Mouse (Mus musculus): ENCODE measurements around the gene Gna12.

The Gna12 gene

GRCm38 (mm10) chr5:140795176-140795575, 35.1 kb downstream of the Gna12 start:
- DNase-seq (ENCODE audit: low spot score), result no peak

GRCm38 (mm10) chr5:140794753-140795152, 35.5 kb downstream of the Gna12 start:
- DNase-seq (ENCODE audit: low spot score), result no peak

GRCm38 (mm10) chr5:140792233-140792632, 38.0 kb downstream of the Gna12 start:
- DNase-seq (ENCODE audit: low spot score), result no peak

- peak; percentile 32 for DNase-seq (ENCODE audit: low spot score)
Measured at GRCm38 (mm10) chr5:140790937-140791877, 39.0 kb downstream of the Gna12 start.

GRCm38 (mm10) chr5:140790392-140790791, 39.8 kb downstream of the Gna12 start:
- no peak for DNase-seq (ENCODE audit: low spot score)

- no peak for DNase-seq (ENCODE audit: low spot score)
Measured at GRCm38 (mm10) chr5:140789561-140789960, 40.7 kb downstream of the Gna12 start.

- DNase-seq (ENCODE audit: low spot score), result no peak
Measured at GRCm38 (mm10) chr5:140785240-140785872, 44.9 kb downstream of the Gna12 start.

GRCm38 (mm10) chr5:140784288-140784687, 45.9 kb downstream of the Gna12 start:
- no peak for DNase-seq (ENCODE audit: low spot score)

GRCm38 (mm10) chr5:140783577-140783976, 46.7 kb downstream of the Gna12 start:
- DNase-seq (ENCODE audit: low spot score), result no peak

- no peak for DNase-seq (ENCODE audit: low spot score)
Measured at GRCm38 (mm10) chr5:140781886-140782572, 48.2 kb downstream of the Gna12 start.

- no peak for DNase-seq (ENCODE audit: low spot score)
Measured at GRCm38 (mm10) chr5:140781122-140781521, 49.1 kb downstream of the Gna12 start.

GRCm38 (mm10) chr5:140776968-140777367, 53.3 kb downstream of the Gna12 start:
- no peak for DNase-seq (ENCODE audit: low spot score)

GRCm38 (mm10) chr5:140775111-140775510, 55.1 kb downstream of the Gna12 start:
- DNase-seq (ENCODE audit: low spot score), result no peak

- DNase-seq (ENCODE audit: low spot score), result no peak
Measured at GRCm38 (mm10) chr5:140772158-140772557, 58.1 kb downstream of the Gna12 start.

GRCm38 (mm10) chr5:140771612-140772011, 58.6 kb downstream of the Gna12 start:
- DNase-seq (ENCODE audit: low spot score), result no peak

GRCm38 (mm10) chr5:140768333-140768732, 61.9 kb downstream of the Gna12 start:
- DNase-seq (ENCODE audit: low spot score), result no peak

- peak; percentile 79 for DNase-seq (ENCODE audit: low spot score)
Measured at GRCm38 (mm10) chr5:140767704-140768141, 62.5 kb downstream of the Gna12 start.

GRCm38 (mm10) chr5:140766566-140766965, 63.7 kb downstream of the Gna12 start:
- DNase-seq (ENCODE audit: low spot score), result no peak

- DNase-seq (ENCODE audit: low spot score), result no peak
Measured at GRCm38 (mm10) chr5:140764921-140765613, 65.2 kb downstream of the Gna12 start.

- DNase-seq (ENCODE audit: low spot score), result no peak
Measured at GRCm38 (mm10) chr5:140762540-140762939, 67.7 kb downstream of the Gna12 start.

- DNase-seq (ENCODE audit: low spot score), result no peak
Measured at GRCm38 (mm10) chr5:140758864-140759263, 71.4 kb downstream of the Gna12 start.

GRCm38 (mm10) chr5:140753223-140753622, 77.0 kb downstream of the Gna12 start:
- no peak for DNase-seq (ENCODE audit: low spot score)

All from embryo, embryonic 10.5 days (tissue).